Mouse (Mus musculus) olfactory bulb, adult 2 months (tissue): ENCODE measurements around the gene Ssbp2.

Source experiments
- CTCF ChIP-seq: fragments of 200-500 bp; IDR thresholded peaks from 2 replicates; pipeline ENCODE4 v1.5.1; 2012; ENCODE audit warnings: low read depth, mild to moderate bottlenecking, low read length, moderate library complexity; ENCODE audit not compliant: insufficient read depth
- POLR2A ChIP-seq: fragments of 200-500 bp; IDR thresholded peaks from 2 replicates; pipeline ENCODE4 v1.6.1; 2012; ENCODE audit warnings: mild to moderate bottlenecking, low read depth, low read length, moderate library complexity; ENCODE audit not compliant: insufficient read depth

DNA sequence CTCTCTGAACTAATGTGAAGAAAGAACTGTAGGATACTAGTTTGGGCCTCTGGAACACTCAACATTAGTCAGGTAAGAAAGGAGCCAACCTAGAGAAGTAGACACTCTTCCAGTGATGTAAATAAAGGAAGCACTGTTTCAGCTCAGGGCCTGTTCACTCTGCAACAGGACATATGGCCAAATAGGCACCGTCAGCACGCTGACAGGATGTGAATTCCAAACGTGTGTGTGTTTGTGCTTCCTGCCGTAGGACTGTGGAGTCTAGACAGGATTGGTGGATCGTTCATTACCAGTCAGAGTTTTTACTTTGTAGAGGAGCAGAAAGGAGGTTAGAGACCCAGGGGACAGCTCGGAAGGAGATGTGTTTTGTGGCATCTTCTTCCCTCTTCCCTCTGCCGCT lies 174.0 kb downstream of the Ssbp2 start:
- TF ChIP-seq CTCF (no peak), POLR2A (no peak)
